Mouse (Mus musculus) hindbrain, embryonic 13.5 days (tissue): ENCODE results near the gene Calm1. TPM values are rescaled to one million over a fixed set of nuclear protein-coding genes. Genes with fewer than 3 reads are reported as not detected.
A peak's percentile ranks its signal among the peaks of the same experiment; 100 is the strongest.

Source experiments
- ATAC-seq: fragments of 200-750 bp; cut with Nextera tagmentation; 2 replicates; pipeline ENCODE4 v1.8.0; 2017; ENCODE audit warnings: moderate TSS enrichment; ENCODE audit not compliant: low FRiP score
- H3K27ac ChIP-seq: fragments of 300-500 bp; sonication (generic); 2 replicates; pipeline ENCODE4 v1.5.1; 2015; ENCODE audit warnings: inconsistent platforms, mild to moderate bottlenecking, moderate library complexity
- H3K27me3 ChIP-seq: fragments of 300-500 bp; sonication (generic); 2 replicates; pipeline ENCODE4 v1.6.1; 2015; ENCODE audit warnings: mild to moderate bottlenecking, inconsistent platforms
- H3K36me3 ChIP-seq: fragments of 300-500 bp; sonication (generic); 2 replicates; pipeline ENCODE4 v1.6.1; 2015; ENCODE audit warnings: mild to moderate bottlenecking, inconsistent platforms
- H3K4me1 ChIP-seq: fragments of 300-500 bp; sonication (generic); replicated peaks from 2 replicates; pipeline ENCODE4 v1.6.1; 2015; ENCODE audit warnings: inconsistent platforms
- H3K4me2 ChIP-seq: fragments of 300-500 bp; sonication (generic); 2 replicates; pipeline ENCODE4 v1.6.1; 2015; ENCODE audit warnings: inconsistent platforms, mild to moderate bottlenecking, moderate library complexity
- H3K4me3 ChIP-seq: fragments of 300-500 bp; sonication (generic); 2 replicates; pipeline ENCODE4 v1.5.1; 2015; ENCODE audit warnings: mild to moderate bottlenecking, inconsistent platforms
- H3K9ac ChIP-seq: fragments of 300-500 bp; sonication (generic); 2 replicates; pipeline ENCODE4 v1.6.1; 2015; ENCODE audit warnings: mild to moderate bottlenecking, inconsistent platforms
- H3K9me3 ChIP-seq: fragments of 300-500 bp; sonication (generic); 2 replicates; pipeline ENCODE4 v1.6.1; 2016; ENCODE audit warnings: inconsistent platforms
- WGBS: fragments of 180-500 bp; shearing (Covaris S2); methylation state at CpG from one replicate; pipeline ENCODE4 v1.1.7; 2015; 5-methylcytosine and 5-hydroxymethylcytosine counted together
- polyA plus RNA-seq: library from polyadenylated mRNA; unstranded; fragments of >200 nt; fragmentation: Nextera tagmentation; extraction: Ambion mirVana; gene quantifications from 2 replicates; pipeline ENCODE4 v1.2.1, GENCODE M21; 2015

Gene Calm1
- polyA plus RNA-seq, 1 experiment from 2014 or later, result 2,269 TPM

DNA sequence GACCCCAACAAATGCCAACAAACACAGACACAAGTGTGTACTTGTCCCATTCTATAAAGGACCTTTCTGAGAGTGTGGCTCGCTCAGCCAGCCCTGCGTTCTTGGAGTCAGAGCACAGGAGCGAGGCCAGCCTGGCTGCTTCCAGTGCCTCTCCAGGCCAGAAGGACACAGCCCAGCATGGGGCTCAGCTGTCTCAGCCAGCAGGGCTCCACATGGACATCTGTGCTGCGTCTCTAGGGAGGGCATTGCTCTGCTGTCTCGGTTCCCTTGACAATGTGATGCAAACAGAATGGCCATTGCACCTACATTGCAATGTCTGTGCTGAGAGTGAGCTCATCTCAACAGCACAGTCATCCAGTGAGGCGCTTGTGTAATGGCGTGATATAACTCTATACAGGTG lies 35.7 kb downstream of the Calm1 start:
- Histone ChIP-seq H3K9ac (no peak overlapping the region), H3K27ac (no peak overlapping the region), H3K4me1 (peaks cover 16% of the 10 kb centered on the region), H3K4me2 (no peak overlapping the region), H3K27me3 (no peaks in the 10 kb centered on the region), H3K4me3 (no peak overlapping the region), H3K9me3 (no peaks in the 10 kb centered on the region), H3K36me3 (no peaks in the 10 kb centered on the region)
- ATAC-seq, result no peak; the same call in 1 of the 2 replicates
- WGBS, result 69% methylated on average over 7 of the region's 7 CpGs

GRCm38 (mm10) chr12:100235423-100235822 lies 36.2 kb downstream of the Calm1 start:
- Histone ChIP-seq H3K36me3 (no peaks in the 10 kb centered on the region), H3K9me3 (no peaks in the 10 kb centered on the region), H3K4me3 (no peak overlapping the region), H3K27ac (no peak overlapping the region), H3K4me2 (no peak overlapping the region), H3K9ac (no peak overlapping the region), H3K27me3 (no peaks in the 10 kb centered on the region), H3K4me1 (peaks cover 20% of the 10 kb centered on the region)
- ATAC-seq, result no peak
- 55% methylated on average over 5 of the region's 5 CpGs for WGBS

- Histone ChIP-seq H3K27me3 (no peaks in the 10 kb centered on the region), H3K4me2 (no peak overlapping the region), H3K9me3 (no peaks in the 10 kb centered on the region), H3K4me1 (peaks cover 37% of the 10 kb centered on the region), H3K36me3 (no peaks in the 10 kb centered on the region), H3K27ac (no peak overlapping the region), H3K9ac (no peak overlapping the region), H3K4me3 (no peak overlapping the region)
- 55% methylated on average over 7 of the region's 7 CpGs for WGBS
- ATAC-seq, result no peak
Observed at GRCm38 (mm10) chr12:100239404-100239803, 40.2 kb downstream of the Calm1 start.

DNA sequence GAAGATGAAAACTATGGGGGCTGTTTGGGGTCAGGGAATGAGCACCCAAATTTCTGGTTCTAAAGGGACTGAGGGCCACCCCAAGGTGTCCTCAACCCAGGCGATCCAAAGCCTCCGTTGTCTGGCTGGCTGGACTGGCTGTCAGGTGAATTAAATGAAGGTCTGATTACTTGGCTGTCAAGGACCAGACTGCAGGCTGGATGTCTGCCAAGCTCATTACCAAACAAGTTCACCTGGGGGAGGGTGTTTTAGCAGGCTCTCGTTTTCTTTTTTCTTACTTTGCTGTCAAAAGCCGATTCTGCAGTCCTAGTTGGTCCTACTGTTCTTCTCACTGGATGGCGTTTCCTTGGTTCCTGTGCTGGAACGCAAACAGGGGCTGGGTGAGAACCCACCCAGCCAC lies 40.6 kb downstream of the Calm1 start:
- H3K4me3 ChIP-seq, result no peak overlapping the region
- no peaks in the 10 kb centered on the region for H3K9me3 ChIP-seq
- ATAC-seq, result no peak
- H3K27me3 ChIP-seq, result no peaks in the 10 kb centered on the region
- no peak overlapping the region for H3K4me2 ChIP-seq
- peaks cover 37% of the 10 kb centered on the region for H3K4me1 ChIP-seq
- no peaks in the 10 kb centered on the region for H3K36me3 ChIP-seq
- no peak overlapping the region for H3K9ac ChIP-seq
- WGBS, result 76% methylated on average over 6 of the region's 6 CpGs
- H3K27ac ChIP-seq, result no peak overlapping the region

- H3K4me2 ChIP-seq, result peak overlapping the region; percentile 48
- H3K4me3 ChIP-seq, result peak overlapping the region; percentile 19; the same call in 1 of the 2 replicates
- H3K9ac ChIP-seq, result peak overlapping the region; percentile 40; the same call in 1 of the 2 replicates
- H3K36me3 ChIP-seq, result no peaks in the 10 kb centered on the region
- peaks cover 39% of the 10 kb centered on the region for H3K4me1 ChIP-seq
- H3K27ac ChIP-seq, result peak overlapping the region; percentile 85
- 10% methylated on average over 22 of the region's 22 CpGs for WGBS
- no peaks in the 10 kb centered on the region for H3K9me3 ChIP-seq
- ATAC-seq, result peak; percentile 93
- H3K27me3 ChIP-seq, result no peaks in the 10 kb centered on the region
Observed at GRCm38 (mm10) chr12:100241911-100242796, 42.9 kb downstream of the Calm1 start.

DNA sequence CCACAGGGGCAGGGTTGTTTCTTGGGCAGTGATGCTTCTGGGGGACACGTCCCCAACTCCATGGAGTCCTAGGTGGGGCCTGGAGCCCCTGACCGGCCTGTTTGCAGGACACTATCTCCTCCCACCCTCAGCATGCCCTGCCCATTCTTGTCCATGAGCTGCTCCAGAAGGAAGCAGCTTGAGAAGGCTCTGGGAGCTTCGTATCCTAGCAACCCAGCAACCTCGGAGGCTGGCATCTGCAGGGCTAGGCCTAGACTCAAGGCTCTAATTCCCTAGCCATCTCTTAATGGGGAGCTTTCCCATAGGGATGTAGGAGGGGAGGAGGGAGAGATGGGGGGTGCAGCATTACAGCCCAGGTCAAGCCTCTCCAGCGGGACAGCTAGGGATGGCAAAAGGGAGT lies 45.3 kb downstream of the Calm1 start:
- no peak overlapping the region for H3K4me3 ChIP-seq
- 17% methylated on average over 5 of the region's 5 CpGs for WGBS
- peaks cover 34% of the 10 kb centered on the region for H3K4me1 ChIP-seq
- ATAC-seq, result peak; percentile 26; the same call in 1 of the 2 replicates
- no peaks in the 10 kb centered on the region for H3K36me3 ChIP-seq
- no peaks in the 10 kb centered on the region for H3K9me3 ChIP-seq
- no peak overlapping the region for H3K4me2 ChIP-seq
- no peak overlapping the region for H3K9ac ChIP-seq
- peak overlapping the region; percentile 67 for H3K27ac ChIP-seq
- H3K27me3 ChIP-seq, result no peaks in the 10 kb centered on the region

GRCm38 (mm10) chr12:100249170-100249569 lies 49.9 kb downstream of the Calm1 start:
- H3K27ac ChIP-seq, result no peak overlapping the region
- H3K36me3 ChIP-seq, result no peaks in the 10 kb centered on the region
- no peak overlapping the region for H3K4me3 ChIP-seq
- H3K27me3 ChIP-seq, result no peaks in the 10 kb centered on the region
- H3K9me3 ChIP-seq, result no peaks in the 10 kb centered on the region
- 89% methylated on average over 7 of the region's 7 CpGs for WGBS
- no peak overlapping the region for H3K9ac ChIP-seq
- no peak for ATAC-seq
- peaks cover 11% of the 10 kb centered on the region for H3K4me1 ChIP-seq
- H3K4me2 ChIP-seq, result no peak overlapping the region

DNA sequence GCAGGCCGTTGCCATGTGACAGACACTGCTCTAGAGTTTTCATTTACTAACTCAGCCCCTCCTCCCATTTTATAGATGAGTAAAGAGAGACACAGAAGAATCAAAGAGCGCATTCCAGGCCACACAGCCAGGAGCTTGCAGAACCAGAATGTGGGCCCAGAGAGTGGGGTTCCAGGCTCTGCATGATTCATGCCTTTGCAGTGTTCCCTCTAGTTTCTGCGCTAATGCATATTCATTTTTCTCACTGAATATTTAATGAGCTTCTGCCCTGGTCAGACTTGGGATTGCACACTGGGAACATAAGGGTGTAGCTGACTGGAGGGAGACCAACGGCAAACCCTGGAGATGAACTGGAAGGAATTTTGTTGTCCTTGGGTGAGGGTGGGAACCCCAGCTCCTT lies 55.2 kb downstream of the Calm1 start:
- Histone ChIP-seq H3K4me3 (no peak overlapping the region), H3K4me1 (0 out of 2 replicates have a peak, but pooled peaks cover 6% of the 10 kb centered on the region), H3K27me3 (no peaks in the 10 kb centered on the region), H3K9me3 (no peaks in the 10 kb centered on the region), H3K4me2 (no peak overlapping the region), H3K36me3 (no peaks in the 10 kb centered on the region), H3K9ac (no peak overlapping the region), H3K27ac (no peak overlapping the region)
- no peak for ATAC-seq
- WGBS, result 73% methylated on average over 4 of the region's 4 CpGs

DNA sequence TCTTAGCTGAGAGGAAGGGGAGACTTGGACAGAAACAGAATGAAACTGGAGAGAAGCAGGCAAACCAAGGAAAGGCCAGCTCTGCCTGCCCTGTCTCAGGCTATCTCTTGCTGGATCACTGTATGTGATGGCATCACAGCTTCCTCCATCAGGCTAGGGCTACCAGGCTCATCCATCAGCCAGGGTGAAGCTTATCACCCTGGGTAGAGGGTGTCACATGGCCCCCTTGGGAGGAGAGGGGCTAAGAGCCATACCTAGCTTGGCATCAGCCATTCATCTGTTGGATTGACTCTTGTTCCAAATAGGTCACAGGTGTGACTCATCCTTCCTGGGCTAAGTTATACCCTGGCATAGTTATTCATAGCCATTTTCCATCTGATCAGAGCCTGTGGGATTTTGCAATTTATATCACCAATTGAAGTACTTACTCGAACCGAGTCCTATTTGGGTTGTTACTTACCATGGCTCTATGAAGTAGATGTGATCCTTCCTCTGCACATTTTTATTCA lies 56.3 kb downstream of the Calm1 start:
- Histone ChIP-seq H3K27me3 (no peaks in the 10 kb centered on the region), H3K4me1 (0 out of 2 replicates have a peak, but pooled peaks cover 6% of the 10 kb centered on the region), H3K9ac (no peak overlapping the region), H3K4me3 (no peak overlapping the region), H3K9me3 (no peaks in the 10 kb centered on the region), H3K36me3 (no peaks in the 10 kb centered on the region), H3K27ac (no peak overlapping the region), H3K4me2 (no peak overlapping the region)
- no peak for ATAC-seq
- 88% methylated on average over 2 of the region's 2 CpGs for WGBS

- no peaks in the 10 kb centered on the region for H3K36me3 ChIP-seq
- ATAC-seq, result no peak
Observed at GRCm38 (mm10) chr12:100257779-100258178, 58.5 kb downstream of the Calm1 start.

More at GRCm38 (mm10) chr12:100257779-100258178, 58.5 kb downstream of the Calm1 start:
- H3K9me3 ChIP-seq, result no peaks in the 10 kb centered on the region
- H3K4me3 ChIP-seq, result no peak overlapping the region
- H3K4me1 ChIP-seq, result 0 out of 2 replicates have a peak, but pooled peaks cover 6% of the 10 kb centered on the region
- no peak overlapping the region for H3K9ac ChIP-seq
- H3K27me3 ChIP-seq, result no peaks in the 10 kb centered on the region
- no peak overlapping the region for H3K4me2 ChIP-seq
- no peak overlapping the region for H3K27ac ChIP-seq
- 63% methylated on average over 3 of the region's 3 CpGs for WGBS
